Mouse (Mus musculus) T-helper 17 cell (primary cell): ENCODE data around the gene Tenm4.

ENCODE experiments used
- in situ Hi-C, 2 experiments: fragments of 300-600 bp; cut with MboI, MseI; formaldehyde crosslinking; loops; 1 replicate in 1 of 2; 2 replicates in 1 of 2; pipeline ENCODE4 v1.15.1; 2025; ENCODE audit warnings: high pct_unique_total_duplicates in 2 of 2

Tenm4 gene

DNA sequence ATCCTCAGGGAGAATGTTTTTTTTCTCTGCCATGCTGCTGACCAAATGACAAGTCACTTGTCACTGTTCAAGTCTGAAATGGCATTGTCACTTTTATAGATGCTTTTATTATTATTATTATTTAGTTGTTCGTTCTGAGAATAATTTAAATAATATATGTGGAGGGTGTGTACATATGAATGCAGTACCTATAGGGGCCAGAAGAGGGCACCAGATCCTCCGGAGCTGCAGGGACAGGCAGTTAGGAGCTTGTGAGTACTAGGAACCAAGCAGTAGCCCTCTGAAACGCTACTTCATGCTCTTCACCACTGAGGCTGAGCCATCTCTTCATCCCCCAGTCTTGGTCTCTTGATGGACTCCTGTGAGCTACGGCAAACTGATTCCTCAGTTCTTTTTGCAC is 598.7 kb downstream of the Tenm4 start:
- in situ Hi-C loops = loop anchor here in 1 of 2 experiments (5.0 kb wide), 1 partner anchor 143 kb away; no protein-coding TSS in a partner anchor

DNA sequence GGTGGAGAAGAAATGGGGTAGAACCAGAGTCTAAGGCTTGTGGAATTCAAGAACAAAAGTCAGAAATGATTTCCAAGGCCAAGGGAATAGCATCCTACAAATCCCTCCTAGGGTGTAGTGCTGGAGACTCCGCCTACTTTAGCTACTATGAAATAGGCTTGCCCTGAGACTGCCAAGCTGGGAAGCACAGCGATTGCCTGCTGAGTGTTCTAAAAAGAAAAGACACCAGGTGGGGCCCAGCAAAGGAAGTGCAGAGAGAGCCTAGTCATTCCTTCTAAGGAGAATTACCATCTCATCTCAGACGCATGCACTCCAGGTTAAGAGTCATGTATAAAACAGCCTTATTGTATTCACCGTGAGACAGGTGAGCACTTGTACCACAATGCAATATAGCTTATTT is 601.9 kb downstream of the Tenm4 start:
- in situ Hi-C loops = loop anchor here in 1 of 2 experiments (5.0 kb wide), 1 partner anchor 139 kb away; no protein-coding TSS in a partner anchor

GRCm38 (mm10) chr7:96773585-96774225 is 602.7 kb downstream of the Tenm4 start:
- in situ Hi-C loops = loop anchor here in 1 of 2 experiments (5.0 kb wide), 1 partner anchor 139 kb away; no protein-coding TSS in a partner anchor

- in situ Hi-C loops = loop anchor here in 1 of 2 experiments (5.0 kb wide), 1 partner anchor 137 kb away; no protein-coding TSS in a partner anchor
These were observed 604.0 kb downstream of the Tenm4 start for GRCm38 (mm10) chr7:96775080-96775486.

- in situ Hi-C loops = loop anchor here in 1 of 2 experiments (5.0 kb wide), 1 partner anchor 134 kb away; no protein-coding TSS in a partner anchor
These were observed 607.0 kb downstream of the Tenm4 start for GRCm38 (mm10) chr7:96777938-96778600.

DNA sequence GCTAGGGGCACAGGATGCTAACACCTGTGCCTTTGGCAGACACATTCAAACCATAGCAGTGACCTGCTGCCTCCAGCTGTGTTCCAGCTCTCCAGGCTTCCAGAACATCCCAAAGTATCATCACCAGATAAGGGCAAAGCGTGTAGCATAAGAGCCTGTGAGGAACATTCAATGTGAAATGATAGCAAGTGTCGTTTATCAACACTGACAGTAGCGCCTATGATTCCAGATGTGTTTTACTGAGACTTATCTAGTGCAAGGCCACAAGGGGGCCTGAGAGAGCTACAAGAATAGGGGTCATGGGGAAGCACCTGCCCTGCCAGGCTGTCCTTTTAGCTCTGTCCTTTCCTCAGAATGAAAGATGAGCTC is 607.5 kb downstream of the Tenm4 start:
- in situ Hi-C loops = loop anchor here in 1 of 2 experiments (5.0 kb wide), 1 partner anchor 134 kb away; no protein-coding TSS in a partner anchor

DNA sequence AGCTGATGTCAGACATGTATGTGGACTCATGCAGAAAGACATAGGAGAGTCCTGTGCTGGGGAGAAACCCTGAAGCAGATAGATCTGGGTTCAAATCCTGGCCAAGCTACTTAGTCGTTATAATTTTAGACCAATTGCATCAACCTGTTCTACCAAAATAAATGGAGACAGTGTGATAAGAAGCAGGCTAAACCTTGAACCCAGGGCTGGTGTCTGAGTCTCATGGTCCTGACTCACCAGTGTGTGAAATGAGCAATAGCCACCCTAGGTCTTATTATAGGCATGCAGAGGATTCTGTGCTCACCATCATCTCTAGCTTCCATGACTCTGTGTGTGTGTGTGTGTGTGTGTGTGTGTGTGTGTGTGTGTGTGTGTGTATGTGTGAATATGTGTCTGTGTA is 609.5 kb downstream of the Tenm4 start:
- in situ Hi-C loops = no loop called here

- in situ Hi-C loops = no loop called here
These were observed 610.0 kb downstream of the Tenm4 start for GRCm38 (mm10) chr7:96781068-96781467.

DNA sequence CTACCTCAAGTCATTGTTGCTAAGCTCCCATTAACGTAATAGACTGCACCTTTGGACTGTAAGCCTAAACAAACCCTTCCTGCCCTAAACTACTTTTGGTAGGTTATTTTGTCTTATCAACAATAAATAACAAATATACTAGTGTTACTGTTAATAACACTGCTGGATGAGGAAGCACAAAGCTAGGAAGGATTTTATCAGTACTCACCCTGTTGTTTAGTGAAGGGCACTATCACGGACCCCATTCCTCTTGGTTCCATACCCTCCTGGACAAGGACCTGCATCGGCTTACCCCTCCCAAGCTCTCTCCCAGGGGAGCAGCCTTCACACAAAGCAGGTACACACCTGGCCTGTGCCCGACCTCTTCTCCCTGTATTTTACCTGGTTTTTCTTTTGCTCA is 611.6 kb downstream of the Tenm4 start:
- in situ Hi-C loops = no loop called here

DNA sequence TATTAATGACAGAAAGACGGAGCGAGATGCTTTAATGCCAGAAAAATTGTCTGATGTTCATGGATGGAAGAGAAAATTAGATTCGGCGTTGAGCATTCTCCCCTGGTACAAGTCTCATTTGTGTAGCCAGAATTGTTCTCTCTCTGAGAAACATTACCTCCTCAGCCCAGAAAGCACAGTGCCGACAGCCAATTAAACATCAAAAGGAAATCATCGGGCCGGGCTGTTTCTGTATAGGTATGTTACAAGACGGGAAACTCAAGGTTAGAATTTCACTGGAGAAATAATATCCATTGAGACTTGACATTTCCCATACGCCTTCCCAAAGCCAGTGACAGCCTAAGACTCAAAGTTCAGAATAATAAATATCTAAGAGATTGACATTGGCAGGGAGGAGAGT is 614.8 kb downstream of the Tenm4 start:
- in situ Hi-C loops = no loop called here

GRCm38 (mm10) chr7:96786262-96787044 is 615.4 kb downstream of the Tenm4 start:
- in situ Hi-C loops = no loop called here

GRCm38 (mm10) chr7:96788135-96788534 is 617.1 kb downstream of the Tenm4 start:
- in situ Hi-C loops = no loop called here

- in situ Hi-C loops = loop anchor here in 1 of 2 experiments (10.0 kb wide), 1 partner anchor 364 kb away; no protein-coding TSS in a partner anchor
These were observed 619.3 kb downstream of the Tenm4 start for GRCm38 (mm10) chr7:96790326-96790725.

- in situ Hi-C loops = loop anchor here in 1 of 2 experiments (10.0 kb wide), 1 partner anchor 362 kb away; no protein-coding TSS in a partner anchor
These were observed 621.6 kb downstream of the Tenm4 start for GRCm38 (mm10) chr7:96792456-96793229.

GRCm38 (mm10) chr7:96796033-96796741 is 625.1 kb downstream of the Tenm4 start:
- in situ Hi-C loops = loop anchor here in 1 of 2 experiments (10.0 kb wide), 1 partner anchor 359 kb away; no protein-coding TSS in a partner anchor

GRCm38 (mm10) chr7:96796788-96797485 is 625.9 kb downstream of the Tenm4 start:
- in situ Hi-C loops = loop anchor here in 1 of 2 experiments (10.0 kb wide), 1 partner anchor 358 kb away; no protein-coding TSS in a partner anchor

GRCm38 (mm10) chr7:96797716-96798332 is 626.8 kb downstream of the Tenm4 start:
- in situ Hi-C loops = loop anchor here in 1 of 2 experiments (10.0 kb wide), 1 partner anchor 357 kb away; no protein-coding TSS in a partner anchor

DNA sequence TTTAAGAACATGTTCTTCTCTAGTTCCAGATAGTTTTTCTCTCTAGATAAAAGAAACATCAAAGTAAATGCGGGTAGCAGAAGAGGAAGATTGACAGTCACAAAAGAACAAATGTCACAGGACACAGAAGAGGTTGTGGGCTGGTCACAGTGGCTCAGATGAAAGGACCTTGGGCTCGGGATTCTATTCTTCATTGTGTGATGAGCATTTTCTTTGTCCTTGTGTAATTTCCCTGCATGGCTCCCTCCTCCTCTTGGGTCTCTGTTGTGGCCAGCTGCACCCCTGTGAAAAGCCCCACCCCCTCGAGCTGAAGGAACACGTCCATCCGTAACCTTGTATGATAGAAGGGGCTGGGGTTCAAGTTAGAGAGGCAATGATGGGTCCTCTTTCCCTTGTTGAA is 628.8 kb downstream of the Tenm4 start:
- in situ Hi-C loops = loop anchor here in 1 of 2 experiments (10.0 kb wide), 1 partner anchor 355 kb away; no protein-coding TSS in a partner anchor

DNA sequence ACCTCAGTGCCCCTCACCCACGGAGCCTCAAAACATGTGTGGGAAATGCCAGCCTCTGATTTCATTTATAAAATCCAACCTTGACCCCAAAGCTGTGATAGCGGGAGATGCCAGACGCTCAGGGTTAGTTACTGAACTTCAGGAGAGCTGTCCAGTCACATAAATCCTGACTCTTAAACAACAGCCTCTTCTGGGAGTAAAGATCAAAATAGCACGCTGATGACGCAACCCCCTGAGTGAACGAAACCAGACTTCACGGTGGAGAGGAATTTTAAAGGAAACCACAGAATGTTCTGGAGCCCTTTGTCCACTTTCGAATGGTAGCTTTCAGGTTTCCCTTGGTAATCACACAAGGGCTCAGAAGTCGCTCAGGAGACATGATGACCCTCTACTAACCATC is 630.3 kb downstream of the Tenm4 start:
- in situ Hi-C loops = no loop called here
